Mouse (Mus musculus): ENCODE measurements around the gene Zfp422.

The Zfp422 gene

DNA sequence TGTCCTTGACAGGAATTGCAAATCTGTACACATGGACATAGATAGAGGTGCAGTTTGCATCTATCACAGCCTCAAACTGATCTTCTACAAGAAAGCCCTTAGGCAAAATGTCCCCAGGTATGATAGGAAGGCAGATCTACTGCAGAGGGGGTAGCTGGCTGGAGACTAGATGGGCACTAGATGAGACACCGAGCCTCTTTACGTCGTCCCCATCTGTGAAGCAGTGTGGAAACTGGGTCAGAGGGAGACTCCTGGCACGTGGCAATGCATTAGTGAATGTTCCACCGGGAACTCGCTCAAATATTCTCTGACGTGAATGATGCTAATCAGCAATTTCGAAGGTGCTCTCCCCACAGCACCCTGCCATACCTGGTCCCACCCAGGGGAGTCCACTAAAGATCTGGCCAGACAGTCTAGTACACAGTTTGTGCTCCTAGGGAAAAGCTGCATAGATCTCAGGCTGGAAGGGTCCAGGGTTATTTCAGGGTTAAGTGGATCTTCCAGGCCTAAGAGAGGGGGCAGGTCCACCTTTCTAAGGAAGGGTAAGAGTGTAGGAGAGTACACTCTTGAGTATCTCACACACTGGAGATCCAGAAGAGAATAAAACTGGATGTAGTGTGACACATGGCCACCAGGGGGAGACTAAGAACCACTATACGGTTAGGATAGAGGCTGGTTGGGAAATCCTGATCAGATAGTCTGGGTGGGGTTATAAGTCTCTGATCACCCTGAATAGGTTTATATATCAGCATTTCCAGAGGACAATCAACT is 25.1 kb upstream of the Zfp422 start:
- Histone ChIP-seq H3K36me3 (ENCODE audit: insufficient read depth, low read length) (no peaks in the 10 kb centered on the region), H3K4me3 (replicated peaks; ENCODE audit: low read length) (no peak overlapping the region), H3K27me3 (ENCODE audit: insufficient read depth, low read length) (no peaks in the 10 kb centered on the region), H3K4me1 (replicated peaks; ENCODE audit: low read depth, low read length) (no peaks in the 10 kb centered on the region), H3K9me3 (ENCODE audit: low read length) (peaks cover 13% of the 10 kb centered on the region)
- no peak for TF ChIP-seq NANOG (IDR thresholded peaks at IDR 0.05; ENCODE audit: borderline replicate concordance, low read length)
- peak; percentile 57 for TF ChIP-seq CTCF (conservative IDR thresholded peaks at IDR 0.05; ENCODE audit: low read length)
- no peak for TF ChIP-seq POU5F1 (IDR thresholded peaks at IDR 0.05; ENCODE audit: borderline replicate concordance, low read length)

DNA sequence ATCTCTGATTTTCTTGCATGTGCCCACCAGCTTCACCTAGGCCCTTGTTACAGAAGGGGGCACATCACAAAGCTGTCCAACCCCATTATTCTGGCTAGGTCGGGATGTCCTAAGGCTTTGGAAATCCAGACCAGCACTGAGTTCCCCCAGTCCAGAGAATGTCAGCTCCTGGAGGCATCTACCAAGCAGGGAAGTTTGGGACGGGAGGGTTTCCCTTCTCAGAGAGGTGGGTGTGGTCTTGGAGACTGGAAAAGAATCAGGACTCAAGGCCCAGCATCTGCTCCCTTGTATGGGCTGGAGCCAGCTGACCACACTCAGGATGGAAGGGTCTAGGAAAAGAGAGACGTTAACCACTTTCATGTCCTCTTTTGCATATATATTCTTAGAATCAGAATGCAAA is 24.4 kb upstream of the Zfp422 start:
- H3K9me3 ChIP-seq (ENCODE audit: low read length), result peaks cover 16% of the 10 kb centered on the region
- no peaks in the 10 kb centered on the region for H3K36me3 ChIP-seq (ENCODE audit: insufficient read depth, low read length)
- no peaks in the 10 kb centered on the region for H3K27me3 ChIP-seq (ENCODE audit: insufficient read depth, low read length)
- H3K4me1 ChIP-seq (replicated peaks; ENCODE audit: low read depth, low read length), result no peaks in the 10 kb centered on the region
- TF ChIP-seq NANOG (IDR thresholded peaks at IDR 0.05; ENCODE audit: borderline replicate concordance, low read length) (no peak), POU5F1 (IDR thresholded peaks at IDR 0.05; ENCODE audit: borderline replicate concordance, low read length) (no peak), CTCF (conservative IDR thresholded peaks at IDR 0.05; ENCODE audit: low read length) (no peak)
- H3K4me3 ChIP-seq (replicated peaks; ENCODE audit: low read length), result no peak overlapping the region

DNA sequence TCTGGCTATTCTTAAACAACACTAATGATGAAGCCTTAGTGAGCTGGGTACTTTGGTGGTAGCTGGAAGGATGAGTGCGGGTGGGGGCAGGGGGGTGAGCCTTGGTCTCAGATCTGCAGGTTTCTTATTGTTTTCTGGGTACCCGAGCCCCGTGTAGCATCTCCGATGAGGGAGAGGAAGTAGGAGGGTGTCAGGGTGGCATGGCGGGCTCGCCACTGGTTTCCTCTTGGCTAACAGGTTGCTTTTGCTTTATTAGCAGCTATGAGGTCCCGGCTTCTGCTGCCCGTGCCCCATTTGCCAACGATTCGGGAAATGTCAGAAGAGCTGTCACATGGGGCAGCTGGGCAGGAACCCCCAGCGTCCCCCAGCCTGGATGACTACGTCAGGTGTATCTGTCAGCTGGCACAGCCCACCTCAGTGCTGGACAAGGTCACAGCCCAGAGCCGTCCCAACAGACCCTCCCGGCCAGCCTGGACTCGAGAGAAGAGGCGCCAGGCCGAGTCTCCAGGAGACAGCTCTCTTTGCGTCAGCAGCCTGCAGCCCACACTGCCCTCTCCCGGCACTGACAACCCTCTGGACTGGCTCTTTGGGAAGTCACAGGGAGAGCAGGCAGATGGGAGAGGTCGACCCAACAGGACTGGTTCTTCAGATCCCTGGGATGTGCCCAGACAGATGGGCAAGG is 22.8 kb upstream of the Zfp422 start:
- Histone ChIP-seq H3K4me1 (replicated peaks; ENCODE audit: low read depth, low read length) (peaks cover 4% of the 10 kb centered on the region; the same call in 1 of the 2 replicates), H3K27me3 (ENCODE audit: insufficient read depth, low read length) (no peaks in the 10 kb centered on the region), H3K4me3 (replicated peaks; ENCODE audit: low read length) (no peak overlapping the region), H3K36me3 (ENCODE audit: insufficient read depth, low read length) (no peaks in the 10 kb centered on the region), H3K9me3 (ENCODE audit: low read length) (peaks cover 16% of the 10 kb centered on the region)
- TF ChIP-seq NANOG (IDR thresholded peaks at IDR 0.05; ENCODE audit: borderline replicate concordance, low read length) (no peak), POU5F1 (IDR thresholded peaks at IDR 0.05; ENCODE audit: borderline replicate concordance, low read length) (no peak), CTCF (conservative IDR thresholded peaks at IDR 0.05; ENCODE audit: low read length) (no peak)

DNA sequence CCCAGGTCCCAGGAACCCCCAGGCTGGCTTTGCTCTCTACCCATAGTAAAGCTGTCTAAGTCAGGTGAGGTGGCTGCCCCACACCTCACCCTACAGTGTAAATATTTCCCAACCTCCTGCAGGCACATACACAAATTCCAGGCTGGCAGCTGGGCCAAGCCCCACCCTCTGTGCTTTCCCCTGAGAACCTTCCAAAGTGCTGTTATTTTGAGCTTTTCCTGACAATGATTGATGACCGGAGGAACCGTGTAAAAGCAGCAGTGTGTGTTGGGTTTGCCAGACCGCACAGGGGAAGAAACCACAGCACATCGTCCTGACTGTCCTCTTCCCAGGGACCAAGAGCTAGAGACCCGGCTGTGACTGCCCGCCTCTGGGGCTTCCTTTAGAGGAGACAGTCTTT is 21.6 kb upstream of the Zfp422 start, which contains the start of gene Depp1:
Gene Depp1, plus strand, starts transcription at position 204 of the 400 bp plus-strand sequence.
- TF ChIP-seq NANOG (IDR thresholded peaks at IDR 0.05; ENCODE audit: borderline replicate concordance, low read length) (no peak), CTCF (conservative IDR thresholded peaks at IDR 0.05; ENCODE audit: low read length) (no peak), POU5F1 (IDR thresholded peaks at IDR 0.05; ENCODE audit: borderline replicate concordance, low read length) (no peak)
- H3K4me1 ChIP-seq (replicated peaks; ENCODE audit: low read depth, low read length), result peaks cover 4% of the 10 kb centered on the region; the same call in 1 of the 2 replicates
- H3K9me3 ChIP-seq (ENCODE audit: low read length), result peaks cover 16% of the 10 kb centered on the region
- H3K4me3 ChIP-seq (replicated peaks; ENCODE audit: low read length), result no peak within 1 kb of the TSS
- H3K27me3 ChIP-seq (ENCODE audit: insufficient read depth, low read length), result no peaks in the 10 kb centered on the region
- H3K36me3 ChIP-seq (ENCODE audit: insufficient read depth, low read length), result no peaks in the 10 kb centered on the region

DNA sequence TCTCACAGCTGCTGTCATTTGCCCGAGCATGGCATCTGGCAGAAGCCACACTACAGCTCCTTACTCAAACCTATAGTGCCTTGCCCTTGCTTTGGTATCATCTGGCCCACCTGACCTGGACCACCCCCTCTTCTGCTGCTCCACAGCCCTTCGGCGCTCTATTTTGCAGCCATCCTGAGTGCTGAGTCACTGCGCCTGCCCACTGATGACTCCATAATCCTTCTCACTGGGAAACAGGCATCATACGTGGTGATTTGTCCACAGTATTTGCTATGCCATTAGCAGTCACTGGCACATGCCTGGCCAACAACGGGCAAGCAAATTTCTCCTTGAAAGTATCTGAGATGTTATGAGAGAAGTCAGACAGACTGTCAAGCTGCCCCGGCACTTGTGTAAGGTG is 21.0 kb upstream of the Zfp422 start:
- TF ChIP-seq POU5F1 (IDR thresholded peaks at IDR 0.05; ENCODE audit: borderline replicate concordance, low read length) (no peak), NANOG (IDR thresholded peaks at IDR 0.05; ENCODE audit: borderline replicate concordance, low read length) (no peak), CTCF (conservative IDR thresholded peaks at IDR 0.05; ENCODE audit: low read length) (no peak)
- no peaks in the 10 kb centered on the region for H3K36me3 ChIP-seq (ENCODE audit: insufficient read depth, low read length)
- peaks cover 4% of the 10 kb centered on the region; the same call in 1 of the 2 replicates for H3K4me1 ChIP-seq (replicated peaks; ENCODE audit: low read depth, low read length)
- peaks cover 16% of the 10 kb centered on the region for H3K9me3 ChIP-seq (ENCODE audit: low read length)
- H3K4me3 ChIP-seq (replicated peaks; ENCODE audit: low read length), result no peak overlapping the region
- H3K27me3 ChIP-seq (ENCODE audit: insufficient read depth, low read length), result no peaks in the 10 kb centered on the region

DNA sequence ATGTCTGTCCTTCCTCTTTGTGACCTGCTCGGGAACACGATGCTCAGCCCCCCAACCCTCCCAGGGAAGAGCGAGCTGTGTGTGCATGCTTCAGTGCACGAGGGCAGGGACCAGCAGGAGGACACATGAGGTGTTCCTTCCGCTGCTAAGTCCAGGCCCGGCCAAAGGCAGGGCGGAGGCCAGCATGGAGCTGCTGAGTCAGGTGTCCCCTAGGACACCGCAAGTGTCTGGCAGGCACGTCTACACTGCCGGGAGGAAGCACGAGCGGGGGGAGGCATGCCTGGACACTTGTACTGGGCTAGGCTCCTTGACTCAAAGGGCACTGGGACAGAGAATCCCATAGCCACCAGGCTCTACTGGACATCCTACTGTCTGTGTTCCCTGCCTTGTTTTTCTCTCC is 19.0 kb upstream of the Zfp422 start:
- Histone ChIP-seq H3K4me3 (replicated peaks; ENCODE audit: low read length) (0 out of 2 replicates have a peak overlapping the region, but pooled peaks have one; percentile 13), H3K27me3 (ENCODE audit: insufficient read depth, low read length) (no peaks in the 10 kb centered on the region), H3K4me1 (replicated peaks; ENCODE audit: low read depth, low read length) (peaks cover 6% of the 10 kb centered on the region; the same call in 1 of the 2 replicates), H3K9me3 (ENCODE audit: low read length) (peaks cover 16% of the 10 kb centered on the region), H3K36me3 (ENCODE audit: insufficient read depth, low read length) (no peaks in the 10 kb centered on the region)
- TF ChIP-seq POU5F1 (IDR thresholded peaks at IDR 0.05; ENCODE audit: borderline replicate concordance, low read length) (no peak), NANOG (IDR thresholded peaks at IDR 0.05; ENCODE audit: borderline replicate concordance, low read length) (no peak), CTCF (conservative IDR thresholded peaks at IDR 0.05; ENCODE audit: low read length) (no peak)

DNA sequence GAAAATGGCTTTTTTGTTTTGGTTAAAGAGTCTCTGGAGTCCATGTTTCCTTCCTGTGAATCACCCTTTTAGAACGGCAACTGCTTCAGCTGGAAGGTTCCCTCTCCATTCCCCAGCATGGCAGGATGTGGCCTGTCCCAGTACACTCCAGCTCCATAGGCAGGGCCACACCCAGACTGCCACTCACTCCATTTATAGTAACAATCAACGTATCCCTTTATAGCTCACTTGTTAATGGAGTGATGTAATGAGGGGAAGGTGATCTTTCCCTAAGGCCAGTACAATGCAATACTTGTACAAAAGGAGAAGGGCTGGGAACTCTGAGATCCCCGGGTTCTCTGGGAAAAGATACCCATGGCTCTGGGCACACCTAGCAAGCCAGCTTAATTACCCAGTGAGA is 15.5 kb upstream of the Zfp422 start:
- peaks cover 18% of the 10 kb centered on the region for H3K4me1 ChIP-seq (replicated peaks; ENCODE audit: low read depth, low read length)
- H3K27me3 ChIP-seq (ENCODE audit: insufficient read depth, low read length), result no peaks in the 10 kb centered on the region
- TF ChIP-seq POU5F1 (IDR thresholded peaks at IDR 0.05; ENCODE audit: borderline replicate concordance, low read length) (no peak), CTCF (conservative IDR thresholded peaks at IDR 0.05; ENCODE audit: low read length) (no peak), NANOG (IDR thresholded peaks at IDR 0.05; ENCODE audit: borderline replicate concordance, low read length) (no peak)
- H3K36me3 ChIP-seq (ENCODE audit: insufficient read depth, low read length), result no peaks in the 10 kb centered on the region
- peaks cover 8% of the 10 kb centered on the region for H3K9me3 ChIP-seq (ENCODE audit: low read length)
- no peak overlapping the region for H3K4me3 ChIP-seq (replicated peaks; ENCODE audit: low read length)

DNA sequence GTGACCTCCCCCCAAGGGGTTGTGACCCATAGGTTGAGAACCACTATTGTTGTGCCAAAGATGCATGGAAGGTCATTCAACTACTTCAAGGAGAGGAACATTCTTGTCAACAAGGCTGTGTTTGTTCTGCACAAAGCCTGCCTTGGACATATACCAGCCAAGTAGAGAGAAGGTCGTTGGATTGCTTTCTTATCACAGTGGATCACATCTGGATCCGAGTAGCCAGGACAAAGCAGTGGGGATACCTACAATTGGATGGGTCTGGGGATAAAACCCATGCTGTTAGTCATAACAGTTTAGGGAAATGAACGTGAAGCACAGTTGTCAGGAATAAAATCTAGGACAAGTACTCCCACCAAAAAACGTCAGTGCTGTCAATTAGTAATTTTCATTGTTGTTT is 15.1 kb upstream of the Zfp422 start:
- H3K4me3 ChIP-seq (replicated peaks; ENCODE audit: low read length), result no peak overlapping the region
- H3K4me1 ChIP-seq (replicated peaks; ENCODE audit: low read depth, low read length), result peaks cover 23% of the 10 kb centered on the region
- no peaks in the 10 kb centered on the region; the same call in 1 of the 2 replicates for H3K27me3 ChIP-seq (ENCODE audit: insufficient read depth, low read length)
- no peaks in the 10 kb centered on the region for H3K36me3 ChIP-seq (ENCODE audit: insufficient read depth, low read length)
- TF ChIP-seq POU5F1 (IDR thresholded peaks at IDR 0.05; ENCODE audit: borderline replicate concordance, low read length), result no peak
- TF ChIP-seq NANOG (IDR thresholded peaks at IDR 0.05; ENCODE audit: borderline replicate concordance, low read length), result no peak
- no peak for TF ChIP-seq CTCF (conservative IDR thresholded peaks at IDR 0.05; ENCODE audit: low read length)
- H3K9me3 ChIP-seq (ENCODE audit: low read length), result peaks cover 3% of the 10 kb centered on the region; the same call in 1 of the 2 replicates

Data from E14TG2a.4 (cell line).